ENCODE assay signal across 23 mouse cellular contexts in genomic region chr10:95709903-95710660, GRCm38 (mm10). TPM values are rescaled to one million over a fixed set of nuclear protein-coding genes. Genes with fewer than 3 reads are reported as not detected.
A peak's percentile ranks its signal among the peaks of the same experiment; 100 is the strongest.
DNase-seq lines count a peak whose midpoint lies in the region; ATAC-seq and TF ChIP-seq lines count a peak whose summit lies in the region.
"Had no signal": no experiment of that assay in that cellular context is flagged by ENCODE, and none has a peak within 500 bp of the region (broad histone marks: within the 10 kb centered on the region; RNA-seq: fewer than 3 reads in every experiment).

No protein-coding gene starts in this region.

- no peaks in the 10 kb centered on the region for H3K27me3 ChIP-seq in forebrain, embryonic 11.5 days (ENCODE audit: control insufficient read depth, insufficient read depth, low read length)
- no peaks in the 10 kb centered on the region for H3K27me3 ChIP-seq in forebrain, embryonic 15.5 days
- H3K27me3 ChIP-seq in midbrain, embryonic 12.5 days: no peaks in the 10 kb centered on the region
- no peaks in the 10 kb centered on the region for H3K27me3 ChIP-seq in midbrain, embryonic 14.5 days (ENCODE audit: control insufficient read depth, insufficient read depth, low read length)
- no peaks in the 10 kb centered on the region for H3K27me3 ChIP-seq in embryonic facial prominence, embryonic 15.5 days
- no peaks in the 10 kb centered on the region for H3K27me3 ChIP-seq in myocyte (ENCODE audit: control insufficient read depth, insufficient read depth, insufficient read length)
- H3K27me3 ChIP-seq: hindbrain, embryonic 12.5 days; Patski had no signal

- TF ChIP-seq POLR2A in myocyte (IDR thresholded peaks at IDR 0.05; ENCODE audit: insufficient read length, low read depth): no peak

- no peak for ATAC-seq in forebrain, embryonic 11.5 days (replicated peaks; ENCODE audit: low FRiP score)
- ATAC-seq in forebrain, embryonic 15.5 days (replicated peaks): no peak
- no peak for ATAC-seq in midbrain, embryonic 12.5 days (ENCODE audit: low FRiP score, low read depth)
- ATAC-seq in midbrain, embryonic 14.5 days (ENCODE audit: low FRiP score, low TSS enrichment): no peak
- ATAC-seq in embryonic facial prominence, embryonic 15.5 days (ENCODE audit: insufficient number of reproducible peaks, low FRiP score, low TSS enrichment, low read depth): no peak
- ATAC-seq: activated CD4-positive, CD25-positive, alpha-beta regulatory T cell, adult 4 months; Patski had no signal

- no peaks in the 10 kb centered on the region for H3K79me2 ChIP-seq in myocyte (ENCODE audit: control insufficient read depth, insufficient read depth)

- DNase-seq in forebrain, embryonic 11.5 days (ENCODE audit: low spot score): no peak
- DNase-seq in midbrain, embryonic 14.5 days: no peak
- DNase-seq in right cerebral cortex, postnatal 25 days: no peak
- no peak for DNase-seq in testis, postnatal 14 days (ENCODE audit: low spot score)
- DNase-seq: adrenal gland, postnatal 14 days; cerebellum, postnatal 10 days; heart, adult 18-20 months; lung, adult 18-20 months; right cerebral cortex, adult 18-20 months had no signal

- WGBS in forebrain, embryonic 11.5 days: 64% methylated on average over 8 of the region's 8 CpGs
- WGBS in forebrain, embryonic 15.5 days: 61% methylated on average over 8 of the region's 8 CpGs
- WGBS in midbrain, embryonic 12.5 days: 73% methylated on average over 8 of the region's 8 CpGs
- 66% methylated on average over 8 of the region's 8 CpGs for WGBS in midbrain, embryonic 14.5 days
- WGBS in embryonic facial prominence, embryonic 15.5 days: 44% methylated on average over 8 of the region's 8 CpGs

- no peak overlapping the region for H3K4me2 ChIP-seq in forebrain, embryonic 11.5 days (ENCODE audit: low read depth, low read length, severe bottlenecking)
- no peak overlapping the region for H3K4me2 ChIP-seq in forebrain, embryonic 15.5 days (replicated peaks)
- 0 out of 2 replicates have a peak overlapping the region, but pooled peaks have one; percentile 19 for H3K4me2 ChIP-seq in midbrain, embryonic 12.5 days (replicated peaks)
- H3K4me2 ChIP-seq in midbrain, embryonic 14.5 days (ENCODE audit: low read length): no peak overlapping the region
- H3K4me2 ChIP-seq in embryonic facial prominence, embryonic 15.5 days (replicated peaks): no peak overlapping the region
- peak overlapping the region; percentile 74 for H3K4me2 ChIP-seq in myocyte (ENCODE audit: low read depth)
- H3K4me2 ChIP-seq: hindbrain, embryonic 12.5 days; midbrain, embryonic 11.5 days had no signal

- no peak overlapping the region; the same call in 1 of the 2 replicates for H3K9ac ChIP-seq in forebrain, embryonic 11.5 days (ENCODE audit: low read length)
- no peak overlapping the region for H3K9ac ChIP-seq in forebrain, embryonic 15.5 days (replicated peaks)
- no peak overlapping the region for H3K9ac ChIP-seq in midbrain, embryonic 12.5 days (replicated peaks)
- H3K9ac ChIP-seq in midbrain, embryonic 14.5 days (replicated peaks; ENCODE audit: low read length): no peak overlapping the region
- H3K9ac ChIP-seq in embryonic facial prominence, embryonic 15.5 days: no peak overlapping the region
- H3K9ac ChIP-seq: hindbrain, embryonic 12.5 days had no signal

- H3K4me1 ChIP-seq in forebrain, embryonic 11.5 days (replicated peaks; ENCODE audit: control insufficient read depth, insufficient read depth, low read length): 0 out of 2 replicates have a peak, but pooled peaks cover 3% of the 10 kb centered on the region
- H3K4me1 ChIP-seq in forebrain, embryonic 15.5 days: no peaks in the 10 kb centered on the region
- peaks cover 9% of the 10 kb centered on the region for H3K4me1 ChIP-seq in midbrain, embryonic 12.5 days
- 0 out of 2 replicates have a peak, but pooled peaks cover 2% of the 10 kb centered on the region for H3K4me1 ChIP-seq in midbrain, embryonic 14.5 days (ENCODE audit: control insufficient read depth, insufficient read depth, low read length)
- H3K4me1 ChIP-seq in embryonic facial prominence, embryonic 15.5 days: peaks cover 46% of the 10 kb centered on the region

- no peaks in the 10 kb centered on the region for H3K9me3 ChIP-seq in forebrain, embryonic 11.5 days (ENCODE audit: control insufficient read depth, low read length)
- H3K9me3 ChIP-seq in forebrain, embryonic 15.5 days: no peaks in the 10 kb centered on the region
- no peaks in the 10 kb centered on the region for H3K9me3 ChIP-seq in midbrain, embryonic 12.5 days
- no peaks in the 10 kb centered on the region for H3K9me3 ChIP-seq in midbrain, embryonic 14.5 days (ENCODE audit: control insufficient read depth, low read length)
- H3K9me3 ChIP-seq in embryonic facial prominence, embryonic 15.5 days (replicated peaks): no peaks in the 10 kb centered on the region
- H3K9me3 ChIP-seq: hindbrain, embryonic 12.5 days had no signal

- no peak overlapping the region for H3ac ChIP-seq in myocyte (ENCODE audit: control insufficient read depth, insufficient read length)

- H3K36me3 ChIP-seq in forebrain, embryonic 11.5 days (ENCODE audit: control insufficient read depth, insufficient read depth, low read length): no peaks in the 10 kb centered on the region
- H3K36me3 ChIP-seq in forebrain, embryonic 15.5 days: no peaks in the 10 kb centered on the region
- no peaks in the 10 kb centered on the region for H3K36me3 ChIP-seq in midbrain, embryonic 12.5 days
- no peaks in the 10 kb centered on the region for H3K36me3 ChIP-seq in midbrain, embryonic 14.5 days (ENCODE audit: control insufficient read depth, insufficient read depth, low read length)
- H3K36me3 ChIP-seq in embryonic facial prominence, embryonic 15.5 days: no peaks in the 10 kb centered on the region
- H3K36me3 ChIP-seq in myocyte (ENCODE audit: control insufficient read depth, insufficient read depth): no peaks in the 10 kb centered on the region
- H3K36me3 ChIP-seq: hindbrain, embryonic 12.5 days had no signal

- no peak overlapping the region for H3K4me3 ChIP-seq in forebrain, embryonic 11.5 days (ENCODE audit: low read depth, low read length)
- H3K4me3 ChIP-seq in forebrain, embryonic 15.5 days: no peak overlapping the region
- no peak overlapping the region for H3K4me3 ChIP-seq in midbrain, embryonic 12.5 days
- H3K4me3 ChIP-seq in midbrain, embryonic 14.5 days (replicated peaks; ENCODE audit: low read depth, low read length): no peak overlapping the region
- H3K4me3 ChIP-seq in embryonic facial prominence, embryonic 15.5 days (replicated peaks): no peak overlapping the region
- H3K4me3 ChIP-seq in myocyte: no peak overlapping the region
- H3K4me3 ChIP-seq: hindbrain, embryonic 12.5 days; left cerebral cortex, adult 2 months had no signal

- H3K27ac ChIP-seq in forebrain, embryonic 11.5 days (ENCODE audit: low read depth, low read length): 0 out of 2 replicates have a peak overlapping the region, but pooled peaks have one; percentile 46
- no peak overlapping the region for H3K27ac ChIP-seq in forebrain, embryonic 15.5 days (replicated peaks)
- H3K27ac ChIP-seq in midbrain, embryonic 12.5 days (replicated peaks): 0 out of 2 replicates have a peak overlapping the region, but pooled peaks have one; percentile 30
- no peak overlapping the region for H3K27ac ChIP-seq in midbrain, embryonic 14.5 days (replicated peaks; ENCODE audit: low read depth, low read length)
- peak overlapping the region; percentile 63 for H3K27ac ChIP-seq in embryonic facial prominence, embryonic 15.5 days (replicated peaks)
- H3K27ac ChIP-seq: hindbrain, embryonic 12.5 days; kidney, postnatal 0 days; left cerebral cortex, adult 2 months had no signal

TF ChIP-seq in myocyte, 11 proteins besides CTCF, POLR2A, EP300 and RAD21:
- TF ChIP-seq MYOD1 (IDR thresholded peaks at IDR 0.05; ENCODE audit: control insufficient read depth in 1 of 3, insufficient read length in 2 of 3, low read depth in 2 of 3) (no peak), E2F4 (IDR thresholded peaks at IDR 0.05; ENCODE audit: insufficient read depth) (no peak), SRF (IDR thresholded peaks at IDR 0.05; ENCODE audit: control insufficient read depth, insufficient read length, low read depth) (no peak), TCF3 (IDR thresholded peaks at IDR 0.05; ENCODE audit: insufficient read length, low read depth) (no peak), MYOG (IDR thresholded peaks at IDR 0.05; ENCODE audit: control insufficient read depth in 1 of 3, insufficient read depth in 1 of 3, insufficient read length in 2 of 3, low read depth in 2 of 3) (no peak), CEBPB (IDR thresholded peaks at IDR 0.05; ENCODE audit: insufficient read depth, poor library complexity, severe bottlenecking) (no peak), MAX (IDR thresholded peaks at IDR 0.05; ENCODE audit: low read depth) (no peak), REST (IDR thresholded peaks at IDR 0.05; ENCODE audit: insufficient read depth, insufficient read length) (no peak), USF1 (IDR thresholded peaks at IDR 0.05; ENCODE audit: low read depth) (no peak)
TF ChIP-seq in myocyte: peak in this region for 0.

RNA-seq across cellular contexts. Expression of gene Anapc15-ps, which starts 36.8 kb away (rescaled TPM):
- not detected in 2 replicates for polyA plus RNA-seq in forebrain, embryonic 11.5 days (2014; fragmentation: Nextera tagmentation; extraction: Ambion mirVana)
- not detected in 2 replicates for polyA plus RNA-seq in forebrain, embryonic 15.5 days (2015; fragmentation: Nextera tagmentation; extraction: Ambion mirVana)
- polyA plus RNA-seq in midbrain, embryonic 12.5 days (2016; fragmentation: Nextera tagmentation; extraction: Ambion mirVana): not detected in 2 replicates
- not detected in 2 replicates for polyA plus RNA-seq in midbrain, embryonic 14.5 days (2014; fragmentation: Nextera tagmentation; extraction: Ambion mirVana)
- polyA plus RNA-seq in embryonic facial prominence, embryonic 15.5 days (2015; fragmentation: Nextera tagmentation; extraction: Ambion mirVana): 0.51 TPM in 1 of 2 replicates, not detected in the other
- 0.37 TPM for polyA plus RNA-seq in myocyte (2012; fragmentation: generic; extraction: Trizol)
- polyA plus RNA-seq: activated CD4-positive, CD25-positive, alpha-beta regulatory T cell, adult 4 months; hindbrain, embryonic 12.5 days; intestine, embryonic 14.5 days; kidney, postnatal 0 days; liver, adult 2 months; midbrain, embryonic 11.5 days; stomach, embryonic 14.5 days; thymus, postnatal 0 days had no signal

Comparison
In these comparisons a context has a peak if more than half of its experiments do, and no peak if none do; other contexts are left out.
1. H3K27ac ChIP-seq: peak in forebrain, embryonic 11.5 days (single experiment), midbrain, embryonic 12.5 days (single experiment) and embryonic facial prominence, embryonic 15.5 days (single experiment); none in forebrain, embryonic 15.5 days (single experiment) and midbrain, embryonic 14.5 days (single experiment).
2. H3K4me2 ChIP-seq: peak in midbrain, embryonic 12.5 days (single experiment) and myocyte (single experiment); none in forebrain, embryonic 11.5 days (single experiment), forebrain, embryonic 15.5 days (single experiment), midbrain, embryonic 14.5 days (single experiment) and embryonic facial prominence, embryonic 15.5 days (single experiment).